Mouse (Mus musculus) layer of hippocampus, adult 2 months (tissue): ENCODE results near the gene Slc25a44. TPM values are rescaled to one million over a fixed set of nuclear protein-coding genes. Genes with fewer than 3 reads are reported as not detected.
A peak's percentile ranks its signal among the peaks of the same experiment; 100 is the strongest.

Experiments used
- DNase-seq, 2 experiments: peaks; one replicate each; pipeline ENCODE4 v3.0.0; 2022; ENCODE audit warnings: low spot score in 2 of 2
- H3K27ac ChIP-seq: fragments of 200-600 bp; 2 replicates; pipeline ENCODE4 v1.8.1; 2022
- H3K4me3 ChIP-seq: fragments of 200-600 bp; 2 replicates; pipeline ENCODE4 v1.8.1; 2022; ENCODE audit warnings: mild to moderate bottlenecking
- CTCF ChIP-seq: fragments of 200-600 bp; conservative IDR thresholded peaks from 2 replicates; pipeline ENCODE4 v1.8.1; 2022; ENCODE audit warnings: antibody characterized with exemption, mild to moderate bottlenecking, moderate library complexity
- long read RNA-seq, 2 experiments: library from polyadenylated mRNA; stranded (forward); transcript quantifications; one replicate each; pipeline ENCODE4 v2.0.0; 2021; ENCODE audit warnings: borderline mapping rate in 2 of 2
- total RNA-seq, 2 experiments: library from RNA; stranded (reverse); gene quantifications; 2 replicates each; pipeline ENCODE4 v1.2.3; 2021

Slc25a44 gene
- 10 to 100 TPM; 69.5 to 71.8 TPM for total RNA-seq
- long read RNA-seq, experiment 1, transcript Slc25a44-204 (4 exons, 3,504 nt): minor isoform, 6 of 249 reads
- long read RNA-seq, experiment 1, transcript Slc25a44-201 (4 exons, 3,577 nt): major isoform, 45 of 249 reads
- long read RNA-seq, experiment 1, transcript Slc25a44-203 (4 exons, 3,429 nt): minor isoform, 14 of 249 reads
- long read RNA-seq, experiment 1, partial matches to known transcripts: 7 of 249 reads
- long read RNA-seq, experiment 1, other reads (novel, unspliced or antisense): 174 of 249 reads
- long read RNA-seq, experiment 2, transcript Slc25a44-201 (4 exons, 3,577 nt): major isoform, 90 of 366 reads
- long read RNA-seq, experiment 2, transcript Slc25a44-203 (4 exons, 3,429 nt): minor isoform, 13 of 366 reads
- long read RNA-seq, experiment 2, transcript Slc25a44-204 (4 exons, 3,504 nt): minor isoform, 10 of 366 reads
- long read RNA-seq, experiment 2, partial matches to known transcripts: 8 of 366 reads
- long read RNA-seq, experiment 2, other reads (novel, unspliced or antisense): 241 of 366 reads

DNA sequence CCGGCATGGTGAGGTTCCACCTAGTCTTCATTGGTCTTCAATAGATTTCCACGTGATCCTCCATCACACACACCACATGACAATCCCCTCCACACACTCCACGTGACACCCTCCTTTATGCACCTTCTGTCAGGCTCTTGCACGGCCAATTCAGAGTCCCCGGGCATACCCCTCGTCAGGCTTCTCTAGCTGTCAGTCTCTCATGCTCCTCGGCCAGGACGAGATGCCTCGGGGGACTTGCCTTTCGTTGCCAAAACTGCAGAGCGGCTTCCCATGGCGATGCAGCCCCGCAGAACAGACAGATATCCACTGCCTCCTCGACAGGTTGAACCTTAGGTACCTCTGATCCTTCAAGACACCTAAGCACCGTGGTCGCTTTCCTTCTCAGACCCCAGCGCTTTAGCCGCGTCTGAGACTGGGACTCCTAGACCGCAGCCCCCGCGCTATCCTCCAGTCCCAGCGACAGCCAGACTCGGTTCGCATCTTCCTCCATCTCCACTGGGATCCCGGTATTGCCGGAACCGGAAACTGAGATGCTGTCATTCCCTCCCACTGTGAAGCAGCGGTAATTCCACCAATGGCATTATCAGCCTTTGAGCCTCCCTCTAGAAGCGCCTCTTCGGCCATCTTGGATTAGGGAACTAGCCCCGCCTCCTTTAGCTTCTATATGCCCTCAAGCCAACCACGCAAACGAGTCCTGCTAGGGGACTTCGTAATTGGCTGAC, at the start of gene Slc25a44:
Slc25a44 (minus strand) TSS at position 535 of the 725 bp plus-strand sequence.
- peak within 1 kb of the TSS; percentile 96 for H3K27ac ChIP-seq
- TF ChIP-seq CTCF: no peak
- peak; percentile 92 to 98 for DNase-seq

GRCm38 (mm10) chr3:88473571-88473970, 48.6 kb upstream of the Slc25a44 start:
- Histone ChIP-seq H3K27ac (no peak overlapping the region), H3K4me3 (no peak overlapping the region)
- TF ChIP-seq CTCF: no peak
- no peak for DNase-seq

More for the DNA sequence above, at the start of gene Slc25a44:
- peak within 1 kb of the TSS; percentile 96 for H3K4me3 ChIP-seq

DNA sequence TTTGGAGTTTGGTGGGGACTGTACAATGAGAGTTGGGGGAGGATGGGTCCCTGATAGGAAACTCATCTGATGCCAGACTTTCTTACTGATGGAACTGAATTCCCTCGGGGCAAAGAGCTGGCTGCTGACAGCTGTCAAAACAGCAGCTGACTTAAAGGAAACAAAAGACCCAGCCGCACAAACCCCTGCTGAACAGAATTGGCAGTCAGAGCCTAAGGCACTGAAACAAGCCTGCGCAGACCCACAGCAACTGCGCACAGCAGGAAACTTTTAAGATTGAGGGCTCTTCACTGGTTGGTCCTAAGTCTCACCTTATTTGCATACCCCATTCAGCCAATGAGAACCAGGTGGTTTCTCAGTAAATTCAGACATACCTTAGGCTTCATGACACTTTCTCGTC, 48.1 kb upstream of the Slc25a44 start:
- Histone ChIP-seq H3K27ac (no peak overlapping the region), H3K4me3 (no peak overlapping the region)
- DNase-seq: no peak
- no peak for TF ChIP-seq CTCF

DNA sequence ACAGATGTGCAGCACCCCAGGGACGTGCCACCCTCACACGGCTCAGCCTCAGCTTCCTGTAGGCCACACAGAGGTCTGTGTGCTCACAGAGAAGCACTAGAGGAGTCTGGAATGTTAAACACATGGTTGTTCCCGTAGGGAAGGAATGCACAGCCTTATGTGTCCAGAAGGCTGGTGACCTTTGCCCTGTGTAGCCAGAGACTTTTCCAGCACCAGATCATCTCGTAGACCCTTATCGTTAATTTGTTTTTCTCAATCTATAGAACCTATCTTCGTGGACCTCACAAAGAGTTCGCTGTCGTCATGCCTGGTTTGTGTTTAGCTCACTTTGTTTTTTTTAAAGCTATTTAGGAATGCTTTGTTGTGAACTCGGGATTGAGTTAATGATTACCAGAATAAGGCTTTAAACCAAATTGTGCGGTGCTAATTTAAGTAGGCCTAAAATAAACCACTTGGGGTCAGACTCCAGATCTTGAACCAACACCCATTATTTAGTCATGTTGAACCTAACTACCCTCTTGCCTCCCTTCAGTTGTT, 46.1 kb upstream of the Slc25a44 start:
- no peak for DNase-seq
- Histone ChIP-seq H3K4me3 (no peak overlapping the region), H3K27ac (no peak overlapping the region)
- no peak for TF ChIP-seq CTCF

DNA sequence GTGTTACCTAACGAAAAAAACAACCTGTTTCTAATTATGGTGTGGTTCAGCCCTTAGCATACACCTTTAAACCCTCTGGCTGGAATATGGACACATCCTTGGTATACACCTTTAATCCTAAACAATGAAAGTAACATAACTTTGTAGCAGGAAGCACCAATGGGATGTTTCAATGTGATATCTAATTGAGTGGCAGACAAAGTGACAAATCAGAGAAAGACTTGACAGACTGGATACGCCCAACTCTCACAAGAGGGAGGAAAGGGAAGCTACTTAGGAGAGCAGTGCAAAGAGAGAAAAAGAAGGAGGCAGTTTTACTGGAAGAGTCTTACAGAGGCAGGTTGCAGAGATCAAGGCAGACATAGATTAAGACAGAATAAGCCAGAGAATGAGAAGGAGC, 44.5 kb upstream of the Slc25a44 start:
- no peak for TF ChIP-seq CTCF
- no peak overlapping the region for H3K4me3 ChIP-seq
- H3K27ac ChIP-seq: no peak overlapping the region

DNA sequence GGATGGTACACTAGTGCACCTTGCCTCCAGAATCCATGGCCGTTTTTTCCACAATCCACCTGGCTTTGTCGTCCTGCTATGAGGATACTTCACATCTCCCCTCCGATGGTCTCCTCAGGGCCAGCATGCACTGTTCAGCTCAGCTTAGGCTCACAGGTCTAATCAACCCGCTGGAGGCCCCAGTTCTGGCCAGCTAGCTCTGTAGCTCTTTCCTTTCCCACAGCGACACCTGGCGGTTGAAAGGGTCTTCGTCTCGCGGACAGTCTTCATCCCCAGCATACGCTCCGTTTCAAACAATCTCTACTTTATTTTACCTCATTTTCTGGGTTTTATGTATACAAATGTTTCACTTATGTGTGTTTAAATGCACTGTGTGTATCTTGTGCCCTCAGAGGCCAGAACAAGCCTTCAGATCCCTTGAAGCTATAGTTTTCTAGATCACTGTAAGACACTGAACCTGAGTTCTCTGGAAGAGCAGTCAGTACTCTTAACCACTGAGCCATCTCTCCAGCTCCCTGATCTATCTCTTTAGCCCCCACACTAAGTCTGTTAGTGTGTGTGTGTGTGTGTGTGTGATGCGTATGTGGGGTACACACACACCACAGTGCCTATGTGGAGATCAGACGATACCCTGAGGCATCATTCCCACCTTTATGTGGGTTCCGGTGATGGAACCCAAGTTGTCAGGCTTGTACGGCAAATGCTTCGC, 42.3 kb upstream of the Slc25a44 start:
- Histone ChIP-seq H3K27ac (no peak overlapping the region), H3K4me3 (no peak overlapping the region)
- TF ChIP-seq CTCF: peak; percentile 93
- DNase-seq: peak; percentile 82 to 94

More for the DNA sequence above, 44.5 kb upstream of the Slc25a44 start:
- DNase-seq: no peak

- no peak overlapping the region for H3K27ac ChIP-seq
- no peak for DNase-seq
- H3K4me3 ChIP-seq: no peak overlapping the region
- TF ChIP-seq CTCF: no peak
Measured at GRCm38 (mm10) chr3:88465127-88465526, 40.2 kb upstream of the Slc25a44 start.

- Histone ChIP-seq H3K4me3 (no peak overlapping the region), H3K27ac (no peak overlapping the region)
- TF ChIP-seq CTCF: no peak
- no peak for DNase-seq
Measured at GRCm38 (mm10) chr3:88464425-88464824, 39.5 kb upstream of the Slc25a44 start.

- TF ChIP-seq CTCF: no peak
- Histone ChIP-seq H3K27ac (peak within 1 kb of the TSS; percentile 84), H3K4me3 (peak within 1 kb of the TSS; percentile 38)
- DNase-seq: no peak
Measured at GRCm38 (mm10) chr3:88460983-88461696, 36.2 kb upstream of the Slc25a44 start, which contains the start of gene Sema4a. TSS of gene Sema4a (minus strand) at chr3:88461182.

- TF ChIP-seq CTCF: no peak
- peak overlapping the region; percentile 84 for H3K27ac ChIP-seq
- H3K4me3 ChIP-seq: peak overlapping the region; percentile 38; the same call in 1 of the 2 replicates
- no peak for DNase-seq
Measured at GRCm38 (mm10) chr3:88460029-88460428, 35.1 kb upstream of the Slc25a44 start.

DNA sequence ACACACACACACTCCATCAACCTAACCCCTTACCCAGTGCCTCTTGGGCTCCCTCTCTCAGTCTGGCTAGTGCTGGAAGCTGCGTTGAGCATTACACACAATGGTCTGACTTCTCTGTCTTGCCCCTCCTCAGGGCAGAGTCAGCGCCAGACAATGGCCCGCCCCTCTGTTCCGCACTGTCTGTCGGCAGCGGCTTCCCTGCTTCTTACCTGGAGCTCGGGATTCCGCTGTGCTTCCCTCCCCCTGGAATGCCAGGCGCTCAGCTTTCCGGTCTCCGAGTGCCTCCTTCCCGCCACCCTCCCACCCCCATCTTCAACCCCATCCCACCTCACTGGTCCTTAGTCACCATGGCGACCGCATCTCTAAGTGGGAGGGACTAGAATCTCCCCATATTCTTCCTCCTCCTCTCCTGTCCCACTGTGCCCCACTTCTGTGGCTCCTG, 33.9 kb upstream of the Slc25a44 start:
- no peak for DNase-seq
- Histone ChIP-seq H3K4me3 (peak overlapping the region; percentile 58), H3K27ac (peak overlapping the region; percentile 84)
- TF ChIP-seq CTCF: no peak
